ENCODE assay signal across 14 mouse cellular contexts in the genomic region with DNA sequence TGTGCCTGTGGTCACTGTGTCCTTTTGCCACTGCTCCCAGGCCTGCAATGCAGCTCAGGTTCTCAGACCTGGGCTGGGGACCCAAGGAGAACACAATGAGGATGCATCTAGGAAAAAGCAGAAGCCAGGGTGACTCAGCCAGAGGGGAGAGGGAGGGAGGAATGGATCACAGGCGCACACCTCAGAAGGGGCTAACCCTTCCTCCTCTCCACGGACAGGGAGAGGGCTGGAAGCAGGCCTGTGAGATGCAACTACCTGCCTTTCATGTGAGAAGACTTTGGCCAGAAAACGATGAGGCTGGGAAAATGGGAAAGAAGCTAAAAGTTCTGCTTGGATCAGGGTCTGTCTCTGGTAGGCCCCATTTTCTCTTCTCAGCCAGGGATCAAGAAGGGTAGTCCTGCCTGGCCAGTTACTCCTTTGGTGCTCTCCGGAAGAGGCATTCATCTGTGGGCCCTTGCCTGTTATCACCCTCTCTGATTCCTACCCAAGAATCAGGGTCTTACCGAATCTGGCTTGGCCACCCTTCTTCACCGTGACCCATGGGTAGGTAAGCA. TPM values are rescaled to one million over a fixed set of nuclear protein-coding genes. Genes with fewer than 3 reads are reported as not detected.
DNase-seq lines count a peak whose midpoint lies in the region; ATAC-seq lines count a peak whose summit lies in the region.
"Had no signal": no experiment of that assay in that cellular context is flagged by ENCODE, and none has a peak within 500 bp of the region (broad histone marks: within the 10 kb centered on the region; RNA-seq: fewer than 3 reads in every experiment).

No protein-coding gene starts in this region.

- peaks cover 9% of the 10 kb centered on the region for H3K36me3 ChIP-seq in kidney, embryonic 15.5 days
- peaks cover 36% of the 10 kb centered on the region for H3K36me3 ChIP-seq in forebrain, embryonic 13.5 days (ENCODE audit: poor library complexity, severe bottlenecking)
- H3K36me3 ChIP-seq in limb, embryonic 10.5 days: peaks cover 71% of the 10 kb centered on the region
- no peaks in the 10 kb centered on the region; the same call in 1 of the 2 replicates for H3K36me3 ChIP-seq in midbrain, embryonic 16.5 days (ENCODE audit: control insufficient read depth, insufficient read depth, low read length)

- H3K4me3 ChIP-seq in kidney, embryonic 15.5 days (replicated peaks): no peak overlapping the region
- H3K4me3 ChIP-seq in forebrain, embryonic 13.5 days: peak overlapping the region; percentile 23
- H3K4me3 ChIP-seq in limb, embryonic 10.5 days: peak overlapping the region; percentile 13; the same call in 1 of the 2 replicates
- no peak overlapping the region for H3K4me3 ChIP-seq in midbrain, embryonic 16.5 days (ENCODE audit: low read depth, low read length)
- H3K4me3 ChIP-seq: megakaryocyte, embryonic 14.5 days had no signal

- peak overlapping the region; percentile 75 for H3K27ac ChIP-seq in kidney, embryonic 15.5 days
- peak overlapping the region; percentile 94 for H3K27ac ChIP-seq in forebrain, embryonic 13.5 days
- peak overlapping the region; percentile 73 for H3K27ac ChIP-seq in limb, embryonic 10.5 days
- peak overlapping the region; percentile 83 for H3K27ac ChIP-seq in midbrain, embryonic 16.5 days (ENCODE audit: low read length)

- no peak overlapping the region for H3K4me2 ChIP-seq in kidney, embryonic 15.5 days
- H3K4me2 ChIP-seq in forebrain, embryonic 13.5 days: peak overlapping the region; percentile 56
- H3K4me2 ChIP-seq in midbrain, embryonic 16.5 days (ENCODE audit: low read length): peak overlapping the region; percentile 36

- no peak overlapping the region for H3K9ac ChIP-seq in kidney, embryonic 15.5 days
- peak overlapping the region; percentile 56 for H3K9ac ChIP-seq in forebrain, embryonic 13.5 days
- peak overlapping the region; percentile 45 for H3K9ac ChIP-seq in midbrain, embryonic 16.5 days (ENCODE audit: low read depth, low read length)

- WGBS in kidney, embryonic 15.5 days: 71% methylated on average over 6 of the region's 6 CpGs
- WGBS in forebrain, embryonic 13.5 days: 41% methylated on average over 6 of the region's 6 CpGs
- 87% methylated on average over 6 of the region's 6 CpGs for WGBS in limb, embryonic 10.5 days
- 41% methylated on average over 6 of the region's 6 CpGs for WGBS in midbrain, embryonic 16.5 days

- no peaks in the 10 kb centered on the region for H3K27me3 ChIP-seq in kidney, embryonic 15.5 days
- H3K27me3 ChIP-seq in forebrain, embryonic 13.5 days: no peaks in the 10 kb centered on the region
- H3K27me3 ChIP-seq in limb, embryonic 10.5 days (ENCODE audit: low read depth, poor library complexity, severe bottlenecking): no peaks in the 10 kb centered on the region
- H3K27me3 ChIP-seq in midbrain, embryonic 16.5 days (ENCODE audit: control insufficient read depth, insufficient read depth, low read depth, low read length): no peaks in the 10 kb centered on the region

- ATAC-seq in kidney, embryonic 15.5 days (replicated peaks; ENCODE audit: low FRiP score): no peak
- ATAC-seq in forebrain, embryonic 13.5 days: 0 out of 2 replicates have a peak, but pooled peaks have one; percentile 1
- ATAC-seq in midbrain, embryonic 16.5 days: no peak

- peaks cover 78% of the 10 kb centered on the region for H3K4me1 ChIP-seq in kidney, embryonic 15.5 days
- peaks cover 98% of the 10 kb centered on the region for H3K4me1 ChIP-seq in forebrain, embryonic 13.5 days
- peaks cover 57% of the 10 kb centered on the region for H3K4me1 ChIP-seq in limb, embryonic 10.5 days
- peaks cover 89% of the 10 kb centered on the region for H3K4me1 ChIP-seq in midbrain, embryonic 16.5 days (ENCODE audit: control insufficient read depth, insufficient read depth, low read length)

- H3K9me3 ChIP-seq in kidney, embryonic 15.5 days (replicated peaks): no peaks in the 10 kb centered on the region
- H3K9me3 ChIP-seq in forebrain, embryonic 13.5 days (replicated peaks): no peaks in the 10 kb centered on the region
- no peaks in the 10 kb centered on the region for H3K9me3 ChIP-seq in limb, embryonic 10.5 days (replicated peaks)
- no peaks in the 10 kb centered on the region for H3K9me3 ChIP-seq in midbrain, embryonic 16.5 days (replicated peaks; ENCODE audit: control insufficient read depth, low read length, poor library complexity, severe bottlenecking)
- H3K9me3 ChIP-seq: megakaryocyte, embryonic 14.5 days had no signal

- no peak for DNase-seq in kidney, adult 8-10 months
- DNase-seq in limb, embryonic 10.5 days (ENCODE audit: low spot score): no peak
- DNase-seq in cerebellum, adult 11 months: no peak
- no peak for DNase-seq in frontal cortex, postnatal 36 days (ENCODE audit: low spot score in 2 of 2)
- DNase-seq in right cerebral cortex, postnatal 4 days: no peak
- DNase-seq: adrenal gland, adult 8-10 months; cerebellum, adult 18-20 months; heart, adult 18-20 months had no signal

RNA-seq across cellular contexts. Expression of a gene that starts 10.7 kb away (rescaled TPM):
- polyA plus RNA-seq in kidney, embryonic 15.5 days (2015; fragmentation: Nextera tagmentation; extraction: Ambion mirVana): 17.3 and 17.6 TPM in 2 replicates
- polyA plus RNA-seq in forebrain, embryonic 13.5 days (2015; fragmentation: Nextera tagmentation; extraction: Ambion mirVana): 55.0 and 55.4 TPM in 2 replicates
- 28.3 and 29.9 TPM in 2 replicates for polyA plus RNA-seq in limb, embryonic 10.5 days (2016; fragmentation: Nextera tagmentation; extraction: Ambion mirVana)
- 43.7 and 44.0 TPM in 2 replicates for polyA plus RNA-seq in midbrain, embryonic 16.5 days (2015; fragmentation: Nextera tagmentation; extraction: Ambion mirVana)

RNA-seq across cellular contexts. Expression of a gene that starts 39.8 kb away (rescaled TPM):
- not detected in 2 replicates for polyA plus RNA-seq in kidney, embryonic 15.5 days (2015; fragmentation: Nextera tagmentation; extraction: Ambion mirVana)
- 7.3 and 7.8 TPM in 2 replicates for polyA plus RNA-seq in forebrain, embryonic 13.5 days (2015; fragmentation: Nextera tagmentation; extraction: Ambion mirVana)
- polyA plus RNA-seq in limb, embryonic 10.5 days (2016; fragmentation: Nextera tagmentation; extraction: Ambion mirVana): not detected in 2 replicates
- polyA plus RNA-seq in midbrain, embryonic 16.5 days (2015; fragmentation: Nextera tagmentation; extraction: Ambion mirVana): 0.45 and 1.2 TPM in 2 replicates
- polyA plus RNA-seq: large intestine, adult 2 months; urinary bladder, adult 2 months had no signal

Comparison
In these comparisons a context has a peak if more than half of its experiments do, and no peak if none do; other contexts are left out.
1. H3K4me3 ChIP-seq: peak in forebrain, embryonic 13.5 days (single experiment) and limb, embryonic 10.5 days (single experiment); none in kidney, embryonic 15.5 days (single experiment) and midbrain, embryonic 16.5 days (single experiment).
2. Peak in every context shown above with its lines, with median percentiles within 50 percentile points of each other: H3K27ac ChIP-seq.